Mouse (Mus musculus): ENCODE data around the gene Tk1. TPM values are rescaled to one million over a fixed set of nuclear protein-coding genes. Genes with fewer than 3 reads are reported as not detected.

Gene Tk1
- polyA plus RNA-seq, 1 experiment from 2014 or later, result 58.0 TPM

DNA sequence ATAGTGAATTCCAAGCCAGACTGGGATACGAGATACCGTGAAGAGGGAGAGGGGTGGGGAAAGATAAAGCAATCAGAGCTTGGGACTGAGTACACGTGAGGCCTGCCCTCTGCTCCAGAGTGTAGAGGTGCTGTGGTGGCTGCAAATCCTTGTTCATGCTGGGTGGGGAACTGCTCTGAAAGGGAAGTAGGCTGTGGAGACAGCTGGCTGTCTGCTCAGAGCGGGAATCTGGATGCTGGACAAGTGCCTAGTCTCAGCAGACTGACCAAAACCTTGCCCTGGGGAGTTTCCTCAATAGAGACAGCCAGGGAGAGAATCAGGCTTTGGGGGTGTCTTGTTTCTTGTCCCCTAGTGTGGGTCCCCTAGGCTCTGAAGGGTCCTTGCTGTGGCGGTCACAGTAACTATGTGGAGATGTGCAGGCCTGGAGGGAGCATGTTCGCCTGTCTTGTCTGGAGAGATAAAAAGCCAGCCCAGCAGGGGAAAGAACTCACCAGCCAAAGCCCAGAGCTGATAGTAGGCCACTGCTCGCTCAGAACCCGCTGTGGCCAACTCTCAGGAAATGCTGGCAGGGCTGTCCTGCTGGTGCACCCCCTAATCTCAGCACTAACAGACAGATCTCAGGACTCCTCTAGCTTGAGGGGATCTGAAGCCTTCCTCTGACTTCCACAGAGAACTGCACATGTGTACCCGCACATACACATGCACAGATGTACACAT lies 3.2 kb upstream of the Tk1 start:
- DNase-seq (ENCODE audit: low spot score), result peak; percentile 69
- WGBS, result 29% methylated on average over 9 of the region's 9 CpGs

DNA sequence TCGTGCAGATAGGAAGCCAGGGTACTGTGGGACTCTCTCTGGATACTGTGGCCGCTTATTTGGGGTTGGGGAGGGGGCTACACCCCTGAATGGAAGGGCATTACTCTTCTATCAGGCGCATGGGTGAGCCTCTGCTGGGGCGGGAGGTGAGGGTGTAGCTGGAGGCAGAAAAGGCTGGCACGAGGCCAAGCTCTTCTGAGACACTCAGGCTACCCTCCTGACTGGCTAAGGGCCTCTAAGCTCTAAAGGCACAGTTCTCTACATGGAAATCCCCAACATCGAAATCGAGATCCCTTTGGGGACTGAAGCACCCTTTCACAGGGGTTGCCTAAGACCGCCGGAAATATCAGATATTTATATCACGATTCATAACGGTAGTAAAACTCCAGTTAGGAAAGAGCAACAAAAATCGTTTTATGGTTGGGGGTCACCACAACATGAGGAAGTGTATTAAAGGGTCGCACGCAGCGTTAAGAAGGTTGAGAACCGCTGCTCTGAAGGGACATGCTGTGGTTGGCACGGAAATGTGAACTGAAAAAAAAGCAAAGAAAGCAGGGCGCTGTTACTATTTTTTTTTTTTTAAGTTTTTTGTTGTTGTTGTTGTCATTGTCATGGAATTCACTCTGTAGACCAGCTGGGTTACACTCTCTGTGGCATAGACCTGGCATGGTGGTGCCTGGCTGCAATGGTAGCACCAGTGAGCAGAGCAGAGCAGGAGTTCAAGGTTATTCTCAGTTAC lies 2.4 kb upstream of the Tk1 start:
- 53% methylated on average over 18 of the region's 18 CpGs for WGBS
- Histone ChIP-seq H3K4me3 (ENCODE audit: low read depth, low read length) (no peak overlapping the region), H3K9me3 (ENCODE audit: control insufficient read depth, low read length) (no peaks in the 10 kb centered on the region), H3K27ac (replicated peaks) (peak overlapping the region; percentile 87), H3K4me2 (replicated peaks; ENCODE audit: low read depth) (no peak overlapping the region), H3K4me1 (replicated peaks; ENCODE audit: control insufficient read depth, insufficient read depth) (peaks cover 10% of the 10 kb centered on the region), H3K9ac (ENCODE audit: low read length) (peak overlapping the region; percentile 31; the same call in 1 of the 2 replicates), H3K36me3 (ENCODE audit: control insufficient read depth, insufficient read depth, low read length) (no peaks in the 10 kb centered on the region), H3K27me3 (ENCODE audit: control insufficient read depth, insufficient read depth, low read length) (no peaks in the 10 kb centered on the region)
- peak; percentile 70 for DNase-seq (ENCODE audit: low spot score)
- no peak for ATAC-seq (ENCODE audit: low FRiP score, low TSS enrichment)
- no peak for TF ChIP-seq CTCF (IDR thresholded peaks at IDR 0.05; ENCODE audit: low read depth)
- no peak for TF ChIP-seq EP300 (optimal IDR thresholded peaks at IDR 0.05)

More for the DNA sequence above, 3.2 kb upstream of the Tk1 start:
- Histone ChIP-seq H3K9me3 (ENCODE audit: control insufficient read depth, low read length) (no peaks in the 10 kb centered on the region), H3K4me2 (replicated peaks; ENCODE audit: low read depth) (no peak overlapping the region), H3K9ac (ENCODE audit: low read length) (peak overlapping the region; percentile 31; the same call in 1 of the 2 replicates), H3K36me3 (ENCODE audit: control insufficient read depth, insufficient read depth, low read length) (no peaks in the 10 kb centered on the region), H3K27ac (replicated peaks) (peak overlapping the region; percentile 87), H3K4me3 (ENCODE audit: low read depth, low read length) (no peak overlapping the region), H3K27me3 (ENCODE audit: control insufficient read depth, insufficient read depth, low read length) (no peaks in the 10 kb centered on the region), H3K4me1 (replicated peaks; ENCODE audit: control insufficient read depth, insufficient read depth) (peaks cover 10% of the 10 kb centered on the region)
- TF ChIP-seq EP300 (optimal IDR thresholded peaks at IDR 0.05), result no peak
- no peak for TF ChIP-seq CTCF (IDR thresholded peaks at IDR 0.05; ENCODE audit: low read depth)
- ATAC-seq (ENCODE audit: low FRiP score, low TSS enrichment), result no peak

DNA sequence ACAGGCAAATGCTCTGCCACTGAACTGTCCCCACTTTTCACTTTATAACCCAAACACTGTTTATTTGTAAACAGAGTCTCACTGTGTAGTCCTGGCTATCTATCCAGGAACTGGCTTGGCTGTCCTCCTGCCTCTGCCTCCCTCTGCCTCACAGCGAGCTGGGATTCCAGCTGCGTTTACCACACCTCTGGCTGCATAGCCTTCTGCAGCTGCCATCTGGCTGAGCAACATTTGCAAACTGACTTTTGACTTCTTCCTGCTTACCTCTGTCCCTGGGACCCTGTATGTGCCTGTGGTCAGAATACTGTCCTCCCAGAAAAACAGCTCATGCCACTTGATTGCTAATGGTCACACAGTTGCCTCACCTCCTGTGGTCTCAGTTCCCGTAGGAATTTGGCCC lies 1.5 kb upstream of the Tk1 start:
- Histone ChIP-seq H3K9me3 (ENCODE audit: control insufficient read depth, low read length) (no peaks in the 10 kb centered on the region), H3K4me2 (replicated peaks; ENCODE audit: low read depth) (no peak overlapping the region), H3K4me1 (replicated peaks; ENCODE audit: control insufficient read depth, insufficient read depth) (peaks cover 16% of the 10 kb centered on the region), H3K9ac (ENCODE audit: low read length) (no peak overlapping the region), H3K4me3 (ENCODE audit: low read depth, low read length) (no peak overlapping the region), H3K27ac (replicated peaks) (peak overlapping the region; percentile 40; the same call in 1 of the 2 replicates), H3K27me3 (ENCODE audit: control insufficient read depth, insufficient read depth, low read length) (no peaks in the 10 kb centered on the region), H3K36me3 (ENCODE audit: control insufficient read depth, insufficient read depth, low read length) (no peaks in the 10 kb centered on the region)
- 40% methylated on average over 3 of the region's 3 CpGs for WGBS
- TF ChIP-seq EP300 (optimal IDR thresholded peaks at IDR 0.05) (no peak), CTCF (IDR thresholded peaks at IDR 0.05; ENCODE audit: low read depth) (no peak)
- DNase-seq (ENCODE audit: low spot score) (no peak), ATAC-seq (ENCODE audit: low FRiP score, low TSS enrichment) (no peak)

DNA sequence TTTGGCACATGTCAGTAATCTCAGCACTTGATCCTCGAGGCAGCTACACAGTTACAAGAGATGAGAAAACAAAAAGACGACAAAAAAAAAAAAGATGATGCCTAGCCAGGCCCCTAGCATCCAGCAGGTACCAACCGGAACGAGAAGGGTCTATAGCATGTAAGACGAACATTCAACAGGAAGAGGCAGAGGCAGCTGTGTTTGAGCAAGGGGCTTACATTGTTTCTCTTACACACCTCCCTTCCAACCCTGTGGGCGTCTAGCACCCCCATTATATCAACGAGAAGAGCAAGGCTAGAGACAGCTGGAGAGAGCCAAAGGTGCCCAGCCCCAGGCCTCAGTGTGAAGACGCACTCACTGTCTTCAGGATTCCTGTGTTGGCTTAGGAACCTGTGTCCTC lies 1.0 kb upstream of the Tk1 start:
- no peaks in the 10 kb centered on the region for H3K9me3 ChIP-seq (ENCODE audit: control insufficient read depth, low read length)
- peak overlapping the region; percentile 79 for H3K4me2 ChIP-seq (replicated peaks; ENCODE audit: low read depth)
- whole genome bisulfite sequencing, result 38% methylated on average over 8 of the region's 8 CpGs
- no peak overlapping the region for H3K9ac ChIP-seq (ENCODE audit: low read length)
- H3K27me3 ChIP-seq (ENCODE audit: control insufficient read depth, insufficient read depth, low read length), result no peaks in the 10 kb centered on the region
- DNase-seq (ENCODE audit: low spot score) (no peak), ATAC-seq (ENCODE audit: low FRiP score, low TSS enrichment) (no peak)
- no peak overlapping the region for H3K4me3 ChIP-seq (ENCODE audit: low read depth, low read length)
- H3K27ac ChIP-seq (replicated peaks), result peak overlapping the region; percentile 84; the same call in 1 of the 2 replicates
- TF ChIP-seq EP300 (optimal IDR thresholded peaks at IDR 0.05), result no peak
- no peak for TF ChIP-seq CTCF (IDR thresholded peaks at IDR 0.05; ENCODE audit: low read depth)
- H3K36me3 ChIP-seq (ENCODE audit: control insufficient read depth, insufficient read depth, low read length), result no peaks in the 10 kb centered on the region
- H3K4me1 ChIP-seq (replicated peaks; ENCODE audit: control insufficient read depth, insufficient read depth), result peaks cover 16% of the 10 kb centered on the region

DNA sequence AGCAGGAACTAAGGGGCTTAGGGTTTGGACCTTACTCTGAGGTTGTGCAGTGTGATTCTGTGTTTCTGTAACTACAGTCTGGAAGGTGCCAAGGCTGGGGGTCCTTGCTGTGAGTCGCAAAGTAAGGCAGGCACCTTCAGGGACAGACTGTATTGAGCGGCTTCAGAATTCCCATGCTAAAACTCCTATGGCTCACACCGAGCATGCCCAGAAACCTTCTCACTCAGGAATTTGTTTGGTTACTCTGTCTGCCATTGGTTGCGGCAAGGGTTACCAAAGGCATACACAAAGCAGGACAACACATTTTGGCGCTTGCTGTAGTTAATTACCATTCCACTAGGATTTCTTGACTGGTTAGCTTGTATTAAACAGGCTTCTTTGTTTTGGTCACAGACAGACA lies 272 bp upstream of the Tk1 start:
- DNase-seq (ENCODE audit: low spot score), result no peak
- no peak for ATAC-seq (ENCODE audit: low FRiP score, low TSS enrichment)
- TF ChIP-seq CTCF (IDR thresholded peaks at IDR 0.05; ENCODE audit: low read depth), result 0 out of 2 replicates have a peak, but pooled peaks have one; percentile 9
- TF ChIP-seq EP300 (optimal IDR thresholded peaks at IDR 0.05), result no peak

More for the DNA sequence above, 272 bp upstream of the Tk1 start:
- no peaks in the 10 kb centered on the region for H3K9me3 ChIP-seq (ENCODE audit: control insufficient read depth, low read length)
- peak overlapping the region; percentile 84 for H3K27ac ChIP-seq (replicated peaks)
- WGBS, result 4% methylated on average over 5 of the region's 5 CpGs
- H3K4me1 ChIP-seq (replicated peaks; ENCODE audit: control insufficient read depth, insufficient read depth), result peaks cover 16% of the 10 kb centered on the region
- peak overlapping the region; percentile 60 for H3K9ac ChIP-seq (ENCODE audit: low read length)
- H3K27me3 ChIP-seq (ENCODE audit: control insufficient read depth, insufficient read depth, low read length), result no peaks in the 10 kb centered on the region
- H3K4me2 ChIP-seq (replicated peaks; ENCODE audit: low read depth), result peak overlapping the region; percentile 79
- no peaks in the 10 kb centered on the region for H3K36me3 ChIP-seq (ENCODE audit: control insufficient read depth, insufficient read depth, low read length)
- H3K4me3 ChIP-seq (ENCODE audit: low read depth, low read length), result peak overlapping the region; percentile 52
